Mouse (Mus musculus) liver, adult 2 months (tissue): ENCODE measurements around the gene Cacna2d3. TPM values are rescaled to one million over a fixed set of nuclear protein-coding genes. Genes with fewer than 3 reads are reported as not detected.

Experiments used
- DNase-seq: peaks from one replicate; pipeline ENCODE4 v3.0.0-alpha.2; 2011; ENCODE audit warnings: low read depth, low spot score; ENCODE audit errors: extremely low read depth
- H3K27ac ChIP-seq: fragments of 200-500 bp; replicated peaks from 2 replicates; pipeline ENCODE4 v1.5.1; 2012; ENCODE audit warnings: low read depth, mild to moderate bottlenecking, control low read depth, inconsistent platforms, low read length; ENCODE audit not compliant: insufficient read depth
- H3K27me3 ChIP-seq: fragments of 200-500 bp; 2 replicates; pipeline ENCODE4 v1.6.1; 2012; ENCODE audit warnings: mild to moderate bottlenecking, moderate library complexity, low read length, inconsistent platforms; ENCODE audit not compliant: control insufficient read depth, insufficient read depth
- H3K36me3 ChIP-seq: fragments of 200-500 bp; 2 replicates; pipeline ENCODE4 v1.6.1; 2012; ENCODE audit warnings: low read length, inconsistent platforms; ENCODE audit not compliant: control insufficient read depth, insufficient read depth
- H3K4me1 ChIP-seq: fragments of 200-500 bp; 2 replicates; pipeline ENCODE4 v1.6.1; 2011; ENCODE audit warnings: low read length; ENCODE audit not compliant: control insufficient read depth, insufficient read depth
- H3K4me3 ChIP-seq: fragments of 200-500 bp; 2 replicates; pipeline ENCODE4 v1.5.1; 2011; ENCODE audit warnings: low read depth, mild to moderate bottlenecking, control low read depth, low read length, moderate library complexity; ENCODE audit not compliant: insufficient read depth
- H3K79me2 ChIP-seq: fragments of 200-500 bp; 2 replicates; pipeline ENCODE4 v1.6.1; 2012; ENCODE audit warnings: inconsistent platforms, mild to moderate bottlenecking, low read length, moderate library complexity; ENCODE audit not compliant: control insufficient read depth, insufficient read depth
- H3K9ac ChIP-seq: fragments of 200-500 bp; 2 replicates; pipeline ENCODE4 v1.6.1; 2012; ENCODE audit warnings: low read depth, mild to moderate bottlenecking, control low read depth, inconsistent platforms, low read length
- CTCF ChIP-seq: fragments of 200-500 bp; IDR thresholded peaks from 2 replicates; pipeline ENCODE4 v1.5.1; 2011; ENCODE audit warnings: low read depth, low read length, control low read depth
- POLR2A ChIP-seq: fragments of 200-500 bp; IDR thresholded peaks from 2 replicates; pipeline ENCODE4 v1.6.1; 2011; ENCODE audit warnings: low read length, control low read depth; ENCODE audit not compliant: insufficient read depth; ENCODE audit errors: extremely low read depth
- WGBS: fragments of 180-500 bp; shearing (Covaris S2); methylation state at CpG from one replicate; pipeline ENCODE4 v1.1.7; 2018; 5-methylcytosine and 5-hydroxymethylcytosine counted together
- polyA plus RNA-seq: library from polyadenylated mRNA; depleted of rRNA; stranded (reverse); fragments of >200 nt; gene quantifications from 2 replicates; pipeline ENCODE4 v1.2.3, GENCODE M21; 2012
- total RNA-seq: library from RNA; depleted of rRNA; stranded (reverse); fragments of >200 nt; gene quantifications from 2 replicates; pipeline ENCODE4 v1.2.3, GENCODE M21; 2014

Gene Cacna2d3
- total and polyA plus RNA-seq, 2 experiments, result not detected

DNA sequence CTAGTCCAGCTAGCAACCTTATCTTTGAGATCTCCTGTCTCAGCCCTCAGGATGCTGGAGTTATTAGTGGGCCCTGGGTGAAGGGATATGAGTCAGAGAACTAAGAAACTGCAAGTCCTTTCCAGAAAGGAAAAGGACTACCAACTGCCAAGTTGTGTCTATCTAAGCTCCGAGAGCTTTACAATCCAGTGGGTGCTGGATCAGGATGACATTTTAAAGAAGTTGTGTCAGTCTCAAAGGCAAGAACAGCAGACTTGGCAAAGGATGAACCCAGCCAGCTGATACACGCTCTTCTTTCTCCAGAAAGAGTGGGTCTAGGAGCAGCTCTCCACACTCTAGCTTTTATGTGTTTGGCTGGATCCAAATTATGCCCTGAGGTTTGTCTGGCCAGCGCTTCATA lies 530.2 kb downstream of the Cacna2d3 start:
- TF ChIP-seq POLR2A, result no peak
- no peak for TF ChIP-seq CTCF
- Histone ChIP-seq H3K4me3 (no peak overlapping the region), H3K79me2 (no peaks in the 10 kb centered on the region), H3K36me3 (no peaks in the 10 kb centered on the region), H3K9ac (no peak overlapping the region), H3K27ac (no peak overlapping the region), H3K4me1 (no peaks in the 10 kb centered on the region), H3K27me3 (no peaks in the 10 kb centered on the region)
- no peak for DNase-seq
- 77% methylated on average over 3 of the region's 3 CpGs for WGBS

DNA sequence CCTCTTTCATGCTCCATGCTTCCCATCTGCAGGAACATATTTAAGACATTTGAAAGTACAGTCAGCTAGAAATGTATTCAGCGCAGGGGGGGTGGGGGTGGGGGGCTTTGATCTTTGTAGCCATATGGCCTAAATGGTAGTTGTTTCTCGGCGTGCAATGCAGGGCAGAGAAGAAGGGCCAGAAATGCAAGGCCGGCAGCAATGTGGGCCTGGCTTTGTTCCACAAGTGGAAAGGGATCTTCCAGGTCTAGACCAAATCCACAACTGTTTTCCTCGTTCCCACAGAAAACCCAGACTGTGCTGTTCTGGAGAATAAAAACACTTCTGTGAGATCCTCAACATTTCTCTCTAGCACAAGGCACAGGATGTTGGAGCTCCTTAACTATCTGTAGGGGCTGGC lies 537.9 kb downstream of the Cacna2d3 start:
- no peak overlapping the region for H3K4me3 ChIP-seq
- 82% methylated on average over 5 of the region's 5 CpGs for WGBS
- no peaks in the 10 kb centered on the region for H3K36me3 ChIP-seq
- H3K27me3 ChIP-seq, result no peaks in the 10 kb centered on the region
- TF ChIP-seq CTCF (no peak), POLR2A (no peak)
- peaks cover 1% of the 10 kb centered on the region; the same call in 1 of the 2 replicates for H3K4me1 ChIP-seq
- no peak overlapping the region for H3K9ac ChIP-seq
- H3K79me2 ChIP-seq, result no peaks in the 10 kb centered on the region
- DNase-seq, result no peak
- no peak overlapping the region for H3K27ac ChIP-seq

DNA sequence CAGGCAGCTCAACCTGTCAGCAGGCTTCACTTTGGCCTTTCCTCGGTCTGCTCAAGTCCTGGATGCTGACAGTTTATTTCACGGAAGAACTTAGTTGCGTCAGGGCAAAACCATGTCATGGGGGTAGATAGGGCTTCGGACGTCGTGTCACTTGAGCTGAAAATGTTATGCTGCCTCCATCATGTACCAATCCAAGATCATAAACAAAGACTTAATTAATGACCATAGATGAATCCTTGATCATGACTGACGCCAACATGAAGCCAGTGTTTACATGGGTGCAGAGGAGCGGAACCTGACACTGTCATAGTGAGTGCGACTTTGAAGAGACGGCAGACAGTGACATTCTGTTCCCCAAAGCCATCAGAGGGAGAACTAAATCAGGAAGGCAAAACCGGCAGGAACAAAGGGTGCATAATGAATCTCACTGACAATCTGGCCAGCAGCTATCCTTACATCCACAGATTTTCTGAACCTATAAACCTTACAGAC lies 542.2 kb downstream of the Cacna2d3 start:
- Histone ChIP-seq H3K4me1 (peaks cover 3% of the 10 kb centered on the region; the same call in 1 of the 2 replicates), H3K9ac (no peak overlapping the region), H3K36me3 (no peaks in the 10 kb centered on the region), H3K27me3 (no peaks in the 10 kb centered on the region), H3K27ac (no peak overlapping the region), H3K4me3 (no peak overlapping the region), H3K79me2 (no peaks in the 10 kb centered on the region)
- 66% methylated on average over 11 of the region's 11 CpGs for WGBS
- TF ChIP-seq POLR2A (no peak), CTCF (no peak)
- no peak for DNase-seq

DNA sequence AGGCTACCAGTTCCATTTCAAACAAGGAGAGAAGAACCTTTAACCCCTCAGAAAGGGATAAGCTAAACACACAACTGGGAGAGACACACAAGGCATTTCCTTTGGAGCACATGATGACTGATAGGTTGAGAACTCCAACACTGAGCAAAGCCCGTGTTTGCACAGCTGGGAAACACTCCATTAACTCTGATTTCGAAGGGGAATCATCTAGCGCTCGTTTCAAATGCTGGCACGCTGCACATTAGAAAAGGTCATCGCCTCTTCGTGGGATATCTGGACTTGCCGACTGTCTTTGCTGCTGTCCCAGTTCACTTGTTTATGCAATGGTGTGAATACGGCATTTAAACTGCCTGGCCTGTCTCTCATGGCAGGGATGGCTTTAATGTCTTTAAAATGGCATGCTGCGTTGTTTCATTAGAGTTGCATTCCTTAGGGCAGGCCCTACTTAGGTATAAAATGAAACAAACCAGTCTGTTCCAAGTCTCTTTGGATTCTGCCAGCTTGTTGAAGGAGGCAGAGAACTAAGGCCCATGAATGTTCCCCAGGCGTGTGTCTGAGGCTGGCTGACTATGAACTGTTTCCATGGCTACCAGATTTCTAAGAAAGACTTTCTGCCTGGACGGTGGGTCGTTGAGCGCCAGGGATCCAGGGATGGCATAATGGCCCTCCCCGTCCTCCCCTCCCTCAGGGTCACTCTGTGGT lies 542.8 kb downstream of the Cacna2d3 start:
- Histone ChIP-seq H3K27me3 (no peaks in the 10 kb centered on the region), H3K27ac (no peak overlapping the region), H3K4me1 (peaks cover 3% of the 10 kb centered on the region; the same call in 1 of the 2 replicates), H3K36me3 (no peaks in the 10 kb centered on the region), H3K79me2 (no peaks in the 10 kb centered on the region), H3K9ac (no peak overlapping the region), H3K4me3 (no peak overlapping the region)
- 42% methylated on average over 15 of the region's 15 CpGs for WGBS
- TF ChIP-seq POLR2A, result no peak
- TF ChIP-seq CTCF, result no peak
- peak; percentile 48 for DNase-seq

DNA sequence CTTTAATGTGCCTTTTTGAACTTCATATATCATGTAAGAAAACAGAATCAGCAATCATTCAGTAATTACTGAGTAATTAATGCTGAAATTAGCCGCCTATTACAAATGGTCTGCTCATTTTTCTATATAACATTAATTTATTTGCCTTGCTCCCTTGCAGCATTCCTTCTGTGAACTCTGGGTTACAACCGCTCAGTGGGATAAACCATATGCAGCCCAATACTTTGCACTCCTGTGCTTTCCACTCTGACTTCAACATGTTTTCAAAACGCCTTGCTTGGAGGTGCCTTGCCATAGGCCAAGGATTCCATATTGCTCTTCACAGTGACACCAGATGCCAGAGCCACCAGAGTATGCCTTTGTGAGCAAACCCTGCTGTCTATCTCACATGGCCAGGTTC lies 546.9 kb downstream of the Cacna2d3 start:
- TF ChIP-seq CTCF, result no peak
- no peak for TF ChIP-seq POLR2A
- H3K4me1 ChIP-seq, result peaks cover 3% of the 10 kb centered on the region; the same call in 1 of the 2 replicates
- WGBS, result 80% methylated on average over 3 of the region's 3 CpGs
- H3K9ac ChIP-seq, result no peak overlapping the region
- DNase-seq, result no peak
- no peak overlapping the region for H3K4me3 ChIP-seq
- no peaks in the 10 kb centered on the region for H3K36me3 ChIP-seq
- H3K27ac ChIP-seq, result no peak overlapping the region
- H3K27me3 ChIP-seq, result no peaks in the 10 kb centered on the region
- H3K79me2 ChIP-seq, result no peaks in the 10 kb centered on the region

DNA sequence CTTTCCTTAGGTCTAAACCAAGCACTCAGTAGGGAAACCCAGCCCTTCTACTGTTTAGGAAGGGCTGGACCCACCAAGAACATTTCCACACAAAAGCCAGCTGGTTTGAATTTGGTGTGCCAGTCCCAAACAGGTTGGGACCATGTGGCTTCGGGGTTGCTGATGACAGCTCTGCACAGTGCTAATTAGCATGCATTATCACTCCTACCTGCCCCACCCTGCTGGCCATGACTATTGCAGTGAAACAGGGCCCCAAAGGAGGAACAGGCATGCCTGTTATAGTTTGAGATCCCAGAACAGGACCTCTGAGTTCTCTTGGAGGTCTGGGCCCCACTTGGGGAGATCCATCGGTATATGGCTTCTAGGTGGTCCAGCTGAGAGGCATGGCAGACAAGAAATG lies 549.5 kb downstream of the Cacna2d3 start:
- Histone ChIP-seq H3K79me2 (no peaks in the 10 kb centered on the region), H3K4me3 (no peak overlapping the region), H3K36me3 (no peaks in the 10 kb centered on the region)

More for the DNA sequence above, 549.5 kb downstream of the Cacna2d3 start:
- Histone ChIP-seq H3K9ac (no peak overlapping the region), H3K27ac (no peak overlapping the region), H3K4me1 (no peaks in the 10 kb centered on the region), H3K27me3 (no peaks in the 10 kb centered on the region)
- no peak for DNase-seq
- WGBS, result 73% methylated on average over 2 of the region's 2 CpGs
- no peak for TF ChIP-seq CTCF
- no peak for TF ChIP-seq POLR2A
